Mouse (Mus musculus) liver, postnatal 0 days (tissue): ENCODE data around the gene Rpl27a. TPM values are rescaled to one million over a fixed set of nuclear protein-coding genes. Genes with fewer than 3 reads are reported as not detected.

Experiments used
- ATAC-seq: fragments of 200-750 bp; cut with Nextera tagmentation; 2 replicates; pipeline ENCODE4 v1.8.0; 2017; ENCODE audit warnings: mild to moderate bottlenecking, moderate library complexity
- DNase-seq: peaks from one replicate; pipeline ENCODE4 v3.0.0-alpha.2; 2016
- H3K27ac ChIP-seq: fragments of 300-500 bp; sonication (generic); 2 replicates; pipeline ENCODE4 v1.5.1; 2014; ENCODE audit warnings: antibody characterized with exemption, moderate library complexity, mild to moderate bottlenecking, low read depth
- H3K27me3 ChIP-seq: fragments of 300-500 bp; sonication (generic); 2 replicates; pipeline ENCODE4 v1.6.1; 2014; ENCODE audit warnings: low read length, control low read depth, mixed read lengths; ENCODE audit not compliant: insufficient read depth
- H3K36me3 ChIP-seq: fragments of 300-500 bp; sonication (generic); replicated peaks from 2 replicates; pipeline ENCODE4 v1.6.1; 2014; ENCODE audit warnings: mild to moderate bottlenecking, control low read depth, low read length, moderate library complexity, mixed read lengths; ENCODE audit not compliant: insufficient read depth
- H3K4me1 ChIP-seq: fragments of 300-500 bp; sonication (generic); 2 replicates; pipeline ENCODE4 v1.6.1; 2014; ENCODE audit warnings: antibody characterized with exemption, mild to moderate bottlenecking, control low read depth; ENCODE audit not compliant: insufficient read depth
- H3K4me2 ChIP-seq: fragments of 300-500 bp; sonication (generic); 2 replicates; pipeline ENCODE4 v1.6.1; 2014; ENCODE audit warnings: low read depth, mild to moderate bottlenecking, low read length, moderate library complexity, mixed read lengths
- H3K4me3 ChIP-seq: fragments of 300-500 bp; sonication (generic); 2 replicates; pipeline ENCODE4 v1.5.1; 2014; ENCODE audit warnings: low read depth, low read length
- H3K9ac ChIP-seq: fragments of 300-500 bp; sonication (generic); replicated peaks from 2 replicates; pipeline ENCODE4 v1.6.1; 2014; ENCODE audit warnings: mild to moderate bottlenecking, moderate library complexity
- H3K9me3 ChIP-seq: fragments of 300-500 bp; sonication (generic); 2 replicates; pipeline ENCODE4 v1.6.1; 2016; ENCODE audit warnings: mild to moderate bottlenecking, control low read depth, low read length, mixed read lengths
- CTCF ChIP-seq: sonication (generic); IDR thresholded peaks from 2 replicates; pipeline ENCODE4 v1.5.1; 2016; ENCODE audit warnings: antibody characterized with exemption, low read depth
- EP300 ChIP-seq: IDR thresholded peaks from 2 replicates; pipeline ENCODE4 v1.6.1; 2016; ENCODE audit warnings: antibody characterized with exemption, low read depth, mild to moderate bottlenecking
- WGBS: fragments of 180-500 bp; shearing (Covaris S2); extraction: QIAGEN DNeasy Blood & Tissue Kit; methylation state at CpG from one replicate; pipeline ENCODE4 v1.1.7; 2014; ENCODE audit not compliant: insufficient replicate concordance; 5-methylcytosine and 5-hydroxymethylcytosine counted together
- polyA plus RNA-seq: library from polyadenylated mRNA; unstranded; fragments of >200 nt; fragmentation: Nextera tagmentation; extraction: Ambion mirVana; gene quantifications from 2 replicates; pipeline ENCODE4 v1.2.1, GENCODE M21; 2015

The Rpl27a gene
- polyA plus RNA-seq, 1 experiment from 2014 or later, result 83.1 TPM

DNA sequence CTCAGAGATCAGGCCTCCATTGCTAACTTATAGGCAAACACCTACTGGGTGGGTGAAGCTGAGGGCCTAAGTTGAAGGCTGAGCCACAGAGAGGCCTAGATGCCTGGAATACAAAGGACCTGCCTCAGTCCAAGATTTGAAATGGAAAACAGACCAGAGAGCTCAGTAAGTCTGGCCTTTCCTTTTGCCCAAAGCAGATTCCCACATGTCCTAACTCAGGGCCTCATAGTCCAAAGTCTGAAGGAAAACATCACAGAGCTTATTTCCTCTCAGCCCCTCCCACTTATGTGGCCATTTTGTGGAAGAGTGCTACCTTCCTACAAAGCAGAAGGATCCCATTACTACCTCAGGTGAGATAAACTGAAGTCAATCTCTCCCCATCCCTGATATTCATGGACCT is 22.0 kb downstream of the Rpl27a start:
- Histone ChIP-seq H3K27me3 (no peaks in the 10 kb centered on the region), H3K36me3 (peaks cover 44% of the 10 kb centered on the region), H3K4me1 (no peaks in the 10 kb centered on the region), H3K9ac (no peak overlapping the region), H3K4me3 (no peak overlapping the region), H3K27ac (no peak overlapping the region), H3K4me2 (no peak overlapping the region), H3K9me3 (no peaks in the 10 kb centered on the region)
- TF ChIP-seq EP300, result no peak
- no peak for TF ChIP-seq CTCF
- ATAC-seq, result no peak
- no peak for DNase-seq

DNA sequence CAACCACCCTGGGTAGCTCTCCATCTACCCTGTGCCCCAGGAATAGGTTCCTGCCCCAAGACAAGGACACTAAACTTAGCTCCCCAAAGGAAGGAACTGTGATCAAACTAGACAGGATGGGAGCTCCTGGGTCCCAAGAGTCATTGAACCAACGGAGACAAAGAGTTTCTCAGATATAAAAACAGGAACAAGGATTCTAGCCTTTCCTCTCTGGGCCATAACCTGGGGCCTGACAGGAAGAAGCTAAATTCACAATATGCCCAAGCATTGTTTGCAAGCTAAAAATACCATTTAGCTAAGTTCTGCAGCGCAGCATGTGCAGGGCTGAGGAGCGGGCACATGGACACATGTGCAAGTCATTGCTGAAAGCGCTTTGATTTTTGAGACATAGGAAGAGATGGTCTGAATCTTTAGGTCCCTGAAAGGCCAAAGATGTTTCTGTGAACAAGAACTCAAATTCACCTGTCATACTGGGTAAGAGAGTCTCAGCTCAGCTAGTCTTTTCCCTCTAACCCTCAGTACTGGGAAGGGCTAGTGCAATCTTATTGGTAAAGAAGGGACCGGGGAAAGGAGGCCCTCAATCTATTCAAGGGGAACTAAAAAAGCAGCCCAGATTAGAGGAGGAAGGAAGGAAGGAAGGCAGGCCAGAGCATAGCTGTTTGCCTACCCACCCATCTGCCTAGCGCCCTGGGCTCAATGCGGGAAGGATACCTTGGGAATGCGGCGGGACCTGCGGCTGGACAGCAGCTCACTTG is 22.8 kb downstream of the Rpl27a start:
- H3K4me2 ChIP-seq, result no peak overlapping the region
- H3K9ac ChIP-seq, result no peak overlapping the region
- TF ChIP-seq CTCF (no peak), EP300 (no peak)
- H3K4me1 ChIP-seq, result no peaks in the 10 kb centered on the region
- H3K36me3 ChIP-seq, result peaks cover 44% of the 10 kb centered on the region
- no peaks in the 10 kb centered on the region for H3K9me3 ChIP-seq
- H3K27ac ChIP-seq, result no peak overlapping the region
- no peak overlapping the region for H3K4me3 ChIP-seq
- 44% methylated on average over 10 of the region's 10 CpGs for WGBS
- no peaks in the 10 kb centered on the region for H3K27me3 ChIP-seq
- no peak for DNase-seq
- ATAC-seq, result peak; percentile 48; the same call in 1 of the 2 replicates

DNA sequence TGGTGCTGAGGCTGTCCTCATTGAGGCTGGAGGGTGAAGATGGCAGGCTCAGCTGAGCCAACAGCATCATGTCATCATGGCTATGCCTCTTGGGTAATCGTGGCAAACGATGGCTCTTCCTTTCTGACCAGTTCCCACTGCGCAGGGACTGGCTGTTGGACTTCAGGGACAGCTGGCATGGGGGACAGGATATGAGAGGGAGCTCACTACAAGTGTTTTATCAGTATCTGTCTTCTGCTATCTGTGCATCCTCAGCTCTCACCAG is 23.3 kb downstream of the Rpl27a start:
- H3K4me3 ChIP-seq, result no peak overlapping the region
- H3K27ac ChIP-seq, result no peak overlapping the region
- H3K36me3 ChIP-seq, result peaks cover 40% of the 10 kb centered on the region
- H3K9me3 ChIP-seq, result no peaks in the 10 kb centered on the region
- TF ChIP-seq CTCF, result no peak
- no peak for TF ChIP-seq EP300
- no peak for DNase-seq
- H3K9ac ChIP-seq, result no peak overlapping the region
- WGBS, result 36% methylated on average over 3 of the region's 3 CpGs
- H3K4me1 ChIP-seq, result no peaks in the 10 kb centered on the region
- H3K27me3 ChIP-seq, result no peaks in the 10 kb centered on the region
- H3K4me2 ChIP-seq, result no peak overlapping the region
- ATAC-seq, result peak; percentile 8; the same call in 1 of the 2 replicates

DNA sequence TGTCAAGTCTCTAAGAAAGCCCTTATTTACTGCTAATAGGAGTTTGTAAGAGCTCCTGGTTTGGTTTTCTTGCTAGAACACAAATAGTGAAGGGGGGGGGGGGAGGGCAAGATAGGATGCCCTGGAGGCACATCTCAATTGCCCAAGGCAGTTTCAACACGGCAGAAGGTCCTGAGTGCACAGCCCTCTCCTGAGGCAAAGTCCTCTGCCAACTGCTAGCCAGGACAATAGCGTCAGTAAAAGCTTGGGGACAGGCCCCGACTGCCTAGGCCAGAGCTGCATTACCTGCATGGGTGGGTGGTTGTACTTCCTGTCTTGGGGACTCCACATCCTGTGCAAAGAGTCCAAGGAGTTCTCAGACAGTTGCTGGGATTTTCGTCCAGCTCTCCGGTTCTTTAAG is 25.8 kb downstream of the Rpl27a start:
- ATAC-seq (0 out of 2 replicates have a peak, but pooled peaks have one; percentile 25), DNase-seq (no peak)
- 81% methylated on average over 5 of the region's 5 CpGs for WGBS
- TF ChIP-seq EP300, result no peak
- no peak for TF ChIP-seq CTCF
- Histone ChIP-seq H3K27me3 (no peaks in the 10 kb centered on the region), H3K4me3 (no peak overlapping the region), H3K9me3 (no peaks in the 10 kb centered on the region), H3K4me2 (no peak overlapping the region), H3K9ac (no peak overlapping the region), H3K36me3 (peaks cover 26% of the 10 kb centered on the region), H3K27ac (no peak overlapping the region), H3K4me1 (no peaks in the 10 kb centered on the region)

DNA sequence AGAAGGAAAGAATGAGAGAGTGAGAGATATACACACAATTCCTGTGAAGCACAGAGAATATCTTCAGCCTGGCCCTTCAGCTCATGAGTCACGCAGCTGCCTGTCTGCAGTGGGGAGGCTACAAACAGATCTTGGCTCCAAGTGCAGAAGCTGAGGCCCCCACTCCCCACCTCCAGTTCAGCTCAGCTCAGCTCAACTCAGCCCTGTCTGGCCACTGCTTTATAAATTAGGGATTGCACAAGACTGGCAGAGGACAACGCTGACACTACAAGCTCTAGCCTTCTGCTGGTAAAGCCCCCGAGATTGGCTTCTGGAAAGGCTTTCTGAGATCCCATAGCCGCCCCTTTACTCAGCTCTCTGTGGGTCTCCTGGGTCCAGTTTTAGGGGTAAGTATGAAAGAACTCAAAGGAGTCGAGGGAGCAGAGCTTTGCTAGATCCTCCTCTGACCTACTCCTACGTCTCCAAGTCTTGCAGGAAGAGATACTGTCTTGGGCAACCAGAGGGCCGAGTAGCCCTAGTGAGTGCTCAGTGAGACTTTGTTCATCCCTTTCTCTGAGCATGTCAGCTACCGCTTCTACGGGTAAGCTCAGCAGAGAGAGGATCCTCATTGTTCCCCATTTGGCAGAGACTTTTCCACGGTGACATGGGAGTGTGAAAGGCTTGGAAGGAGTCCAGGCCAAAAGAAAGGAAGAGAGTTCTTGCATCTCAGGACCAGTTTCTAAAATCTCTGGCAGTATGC is 26.5 kb downstream of the Rpl27a start:
- Histone ChIP-seq H3K4me2 (no peak overlapping the region), H3K9ac (no peak overlapping the region), H3K4me3 (no peak overlapping the region), H3K27me3 (no peaks in the 10 kb centered on the region), H3K4me1 (no peaks in the 10 kb centered on the region), H3K36me3 (peaks cover 24% of the 10 kb centered on the region), H3K9me3 (no peaks in the 10 kb centered on the region), H3K27ac (no peak overlapping the region; the same call in 1 of the 2 replicates)
- TF ChIP-seq EP300, result no peak
- TF ChIP-seq CTCF, result no peak
- ATAC-seq (no peak), DNase-seq (no peak)
- WGBS, result 64% methylated on average over 10 of the region's 10 CpGs

DNA sequence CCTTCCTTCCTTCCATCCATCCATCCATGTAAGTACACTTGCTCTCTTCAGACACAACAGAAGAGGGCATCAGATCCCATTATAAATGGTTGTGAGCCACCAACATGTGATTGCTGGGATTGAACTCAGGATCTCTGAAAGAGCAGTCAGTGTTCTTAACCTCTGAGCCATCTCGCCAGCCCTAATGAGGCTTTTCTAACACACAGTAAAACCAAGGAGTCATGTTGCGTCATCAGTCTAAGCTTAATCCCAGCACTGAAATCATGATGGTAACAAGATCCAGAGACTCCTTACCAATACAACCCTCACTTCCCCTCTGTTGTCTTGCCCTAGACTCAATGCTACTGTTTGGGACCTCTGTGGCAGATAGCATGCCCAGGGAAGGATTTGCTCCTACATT is 27.2 kb downstream of the Rpl27a start:
- ATAC-seq (no peak), DNase-seq (no peak)
- no peak overlapping the region for H3K4me2 ChIP-seq
- no peak for TF ChIP-seq EP300
- no peak for TF ChIP-seq CTCF
- no peak overlapping the region for H3K9ac ChIP-seq
- no peak overlapping the region for H3K4me3 ChIP-seq
- no peaks in the 10 kb centered on the region for H3K4me1 ChIP-seq
- H3K27ac ChIP-seq, result no peak overlapping the region
- 84% methylated on average over 2 of the region's 2 CpGs for WGBS
- no peaks in the 10 kb centered on the region for H3K27me3 ChIP-seq
- H3K36me3 ChIP-seq, result peaks cover 26% of the 10 kb centered on the region
- no peaks in the 10 kb centered on the region for H3K9me3 ChIP-seq
